Mouse (Mus musculus): ENCODE data around the gene Slc7a1. TPM values are rescaled to one million over a fixed set of nuclear protein-coding genes. Genes with fewer than 3 reads are reported as not detected.
"Not testable (repeated sequence)": the region's sequence is repeated elsewhere in the genome, so short reads cannot be mapped to it uniquely, and the experiment has no call there.

Gene Slc7a1
- polyA plus RNA-seq, 1 experiment from 2014 or later = 12.3 TPM

DNA sequence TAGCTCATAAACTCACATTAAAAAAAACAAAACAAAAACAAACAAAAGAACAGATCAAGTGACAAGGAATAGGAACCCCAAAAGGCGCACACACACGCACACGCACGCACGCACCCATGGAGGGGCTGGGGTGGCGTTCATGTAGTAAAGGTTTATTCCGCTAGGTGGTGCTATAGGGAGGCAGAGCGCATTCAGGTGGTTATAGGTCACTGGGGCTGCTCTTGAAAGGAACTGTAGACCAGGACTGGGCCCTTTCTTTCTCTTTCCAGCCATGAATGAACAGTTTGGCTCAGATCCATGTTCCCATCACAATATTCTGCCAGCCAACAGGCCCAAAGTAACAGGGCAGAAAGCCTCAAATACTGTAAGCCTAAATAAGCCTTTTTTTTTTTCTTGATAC is 53.2 kb downstream of the Slc7a1 start:
- no peaks in the 10 kb centered on the region; the same call in 1 of the 2 replicates for H3K36me3 ChIP-seq
- H3K9ac ChIP-seq = no peak overlapping the region
- no peak overlapping the region for H3K27ac ChIP-seq
- ATAC-seq (ENCODE audit: insufficient number of reproducible peaks, insufficient read depth, low FRiP score, low TSS enrichment, low read depth) = no peak
- H3K4me1 ChIP-seq = peaks cover 18% of the 10 kb centered on the region
- 79% methylated on average over 8 of the region's 8 CpGs for WGBS
- H3K27me3 ChIP-seq = no peaks in the 10 kb centered on the region
- H3K4me2 ChIP-seq = no peak overlapping the region
- H3K4me3 ChIP-seq = no peak overlapping the region
- no peaks in the 10 kb centered on the region for H3K9me3 ChIP-seq

DNA sequence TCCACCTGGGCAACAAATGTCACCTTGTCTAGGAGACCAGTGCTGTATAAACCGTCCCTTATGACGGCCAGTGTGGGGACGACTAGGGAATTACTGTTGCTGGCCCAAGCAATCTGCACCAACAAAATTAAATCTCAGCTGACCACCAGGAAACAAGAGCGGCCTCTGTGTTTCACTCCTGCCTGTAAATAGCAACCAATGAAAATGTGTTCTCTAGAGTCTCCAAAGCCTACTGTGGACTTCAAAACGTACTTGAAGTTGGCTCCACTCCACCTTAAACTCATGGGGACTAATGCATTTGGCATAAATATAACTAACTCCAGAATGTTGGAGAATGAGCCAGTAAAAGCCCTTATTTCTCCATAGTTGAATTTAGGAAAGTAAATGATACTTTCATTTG is 55.3 kb downstream of the Slc7a1 start:
- H3K9ac ChIP-seq = no peak overlapping the region
- no peaks in the 10 kb centered on the region for H3K9me3 ChIP-seq
- H3K4me1 ChIP-seq = peaks cover 10% of the 10 kb centered on the region
- no peak for ATAC-seq (ENCODE audit: insufficient number of reproducible peaks, insufficient read depth, low FRiP score, low TSS enrichment, low read depth)
- 69% methylated on average over 5 of the region's 5 CpGs for WGBS
- no peak overlapping the region for H3K4me2 ChIP-seq
- no peaks in the 10 kb centered on the region for H3K27me3 ChIP-seq
- H3K36me3 ChIP-seq = 0 out of 2 replicates have a peak, but pooled peaks cover 5% of the 10 kb centered on the region
- H3K4me3 ChIP-seq = no peak overlapping the region
- peak overlapping the region; percentile 5; the same call in 1 of the 2 replicates for H3K27ac ChIP-seq

DNA sequence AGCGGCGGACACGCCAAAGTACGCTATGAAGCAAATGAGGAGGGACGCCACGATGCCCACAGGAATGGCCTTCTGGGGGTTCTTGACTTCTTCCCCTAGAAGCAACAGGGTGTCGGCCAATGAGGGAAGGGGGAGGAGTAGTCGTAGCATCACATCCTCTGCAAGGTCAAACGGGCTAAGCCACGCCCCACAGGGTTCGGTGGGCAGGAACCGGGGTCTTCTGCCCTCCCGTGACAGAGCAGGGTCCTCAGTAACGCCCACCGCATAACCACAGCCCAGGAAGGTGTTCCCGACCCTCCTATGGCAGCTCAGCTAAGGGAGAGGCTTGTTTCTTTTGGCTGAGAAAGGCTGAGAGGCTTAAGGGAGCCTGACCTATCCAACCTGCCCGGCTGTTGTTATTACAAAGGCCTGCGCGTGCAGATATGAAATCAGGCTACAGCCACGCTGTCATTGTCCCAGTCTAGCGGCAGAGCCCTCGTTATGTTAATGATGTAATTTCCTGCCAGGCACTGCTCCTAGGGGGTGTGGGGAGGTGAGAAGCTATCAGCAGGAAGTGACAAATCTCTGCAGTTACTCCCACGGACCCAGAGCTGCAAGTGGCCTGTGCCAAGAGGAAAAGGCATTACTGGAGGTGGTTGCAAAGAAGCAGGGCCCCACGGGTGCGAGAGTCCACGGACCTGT is 57.5 kb downstream of the Slc7a1 start:
- Histone ChIP-seq H3K4me2 (peak overlapping the region; percentile 50), H3K4me1 (peaks cover 7% of the 10 kb centered on the region; the same call in 1 of the 2 replicates), H3K9ac (no peak overlapping the region), H3K27me3 (no peaks in the 10 kb centered on the region), H3K36me3 (0 out of 2 replicates have a peak, but pooled peaks cover 5% of the 10 kb centered on the region), H3K27ac (no peak overlapping the region; the same call in 1 of the 2 replicates), H3K4me3 (peak overlapping the region; percentile 18), H3K9me3 (no peaks in the 10 kb centered on the region)
- ATAC-seq (ENCODE audit: insufficient number of reproducible peaks, insufficient read depth, low FRiP score, low TSS enrichment, low read depth) = 0 out of 2 replicates have a peak, but pooled peaks have one; percentile 13
- WGBS = 42% methylated on average over 26 of the region's 26 CpGs

DNA sequence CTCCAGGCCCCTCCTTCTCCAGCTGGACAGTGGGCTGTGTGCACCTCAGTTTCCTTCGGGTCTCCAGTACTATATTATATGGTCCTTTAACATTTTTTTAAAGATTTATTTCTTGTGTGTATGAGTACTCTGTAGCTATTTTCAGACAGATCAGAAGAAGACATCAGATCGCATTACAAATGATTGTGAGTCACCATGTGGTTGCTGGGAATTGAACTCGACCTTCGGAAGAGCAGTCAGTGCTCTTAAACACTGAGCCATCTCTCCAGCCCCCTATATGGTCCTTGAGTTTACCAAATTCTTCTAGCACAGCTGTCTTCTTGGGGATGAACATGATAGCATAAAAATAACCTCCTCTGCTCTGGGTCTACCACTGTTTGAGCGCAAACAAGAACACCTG is 60.6 kb downstream of the Slc7a1 start:
- Histone ChIP-seq H3K4me2 (no peak overlapping the region), H3K9ac (no peak overlapping the region), H3K4me1 (peaks cover 7% of the 10 kb centered on the region; the same call in 1 of the 2 replicates), H3K4me3 (no peak overlapping the region), H3K36me3 (0 out of 2 replicates have a peak, but pooled peaks cover 16% of the 10 kb centered on the region), H3K9me3 (no peaks in the 10 kb centered on the region), H3K27ac (no peak overlapping the region), H3K27me3 (no peaks in the 10 kb centered on the region)
- no peak for ATAC-seq (ENCODE audit: insufficient number of reproducible peaks, insufficient read depth, low FRiP score, low TSS enrichment, low read depth)
- WGBS = 88% methylated on average over 5 of the region's 5 CpGs

DNA sequence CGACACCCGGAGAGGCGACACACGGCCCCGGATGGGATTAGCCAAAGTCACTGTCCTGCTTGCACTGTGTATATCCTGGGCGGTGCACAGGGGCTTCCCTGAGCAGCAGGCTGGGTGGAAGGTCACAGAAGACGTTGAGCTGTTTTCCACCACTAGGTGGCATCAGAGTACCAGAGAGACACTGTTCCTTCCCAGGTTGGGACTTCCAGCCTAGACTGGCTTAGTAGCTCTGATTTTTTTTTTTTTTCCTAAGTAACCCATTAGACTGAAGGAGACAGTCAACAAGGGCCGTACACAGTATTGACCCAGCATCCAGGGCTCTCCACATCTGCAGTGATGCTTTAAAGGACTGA is 67.1 kb downstream of the Slc7a1 start:
- no peaks in the 10 kb centered on the region for H3K9me3 ChIP-seq
- ATAC-seq (ENCODE audit: insufficient number of reproducible peaks, insufficient read depth, low FRiP score, low TSS enrichment, low read depth) = no peak
- H3K4me2 ChIP-seq = no peak overlapping the region
- H3K9ac ChIP-seq = no peak overlapping the region
- H3K27me3 ChIP-seq = no peaks in the 10 kb centered on the region
- H3K4me3 ChIP-seq = no peak overlapping the region
- H3K36me3 ChIP-seq = peaks cover 28% of the 10 kb centered on the region
- H3K4me1 ChIP-seq = peaks cover 10% of the 10 kb centered on the region
- 36% methylated on average over 8 of the region's 8 CpGs for WGBS
- no peak overlapping the region for H3K27ac ChIP-seq

DNA sequence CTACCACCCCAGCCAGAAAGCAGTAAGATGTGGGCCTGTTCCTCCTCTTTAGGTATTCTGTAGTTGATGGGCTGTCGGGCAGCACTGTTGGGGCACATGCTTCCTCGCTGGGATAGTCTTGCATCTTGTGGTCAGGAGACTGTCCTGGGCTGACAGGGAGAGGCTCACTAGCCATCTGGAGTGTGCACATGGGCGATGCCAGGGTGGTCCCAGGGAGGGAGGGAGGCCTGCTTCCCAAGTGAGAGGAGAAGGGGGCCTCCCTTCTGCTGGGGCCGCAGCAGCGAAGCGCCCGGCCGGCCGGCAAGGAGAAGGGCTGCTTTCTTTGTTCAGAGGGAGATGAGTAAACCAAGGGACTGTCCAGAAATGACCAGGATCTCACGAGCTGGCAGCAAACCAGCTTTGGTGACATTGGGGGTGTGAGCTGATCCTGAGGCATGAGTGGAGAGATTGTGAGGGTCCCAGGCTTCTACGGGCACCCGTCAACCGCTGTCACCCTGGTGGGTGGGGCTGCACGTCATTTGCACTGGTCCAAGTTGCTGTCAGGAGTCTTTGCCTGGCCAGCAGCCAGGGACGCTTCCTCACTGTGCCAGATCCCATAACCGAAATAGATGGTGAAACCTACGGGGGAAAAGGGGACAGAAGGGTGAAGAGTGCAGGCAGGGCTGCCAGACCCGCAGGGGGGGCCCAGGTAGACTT is 67.6 kb downstream of the Slc7a1 start:
- 87% methylated on average over 18 of the region's 18 CpGs for WGBS
- H3K27ac ChIP-seq = no peak overlapping the region
- no peak overlapping the region for H3K9ac ChIP-seq
- no peak overlapping the region for H3K4me2 ChIP-seq
- H3K27me3 ChIP-seq = no peaks in the 10 kb centered on the region
- H3K4me3 ChIP-seq = no peak overlapping the region
- no peaks in the 10 kb centered on the region for H3K9me3 ChIP-seq
- no peak for ATAC-seq (ENCODE audit: insufficient number of reproducible peaks, insufficient read depth, low FRiP score, low TSS enrichment, low read depth)
- H3K36me3 ChIP-seq = peaks cover 28% of the 10 kb centered on the region
- peaks cover 10% of the 10 kb centered on the region for H3K4me1 ChIP-seq

DNA sequence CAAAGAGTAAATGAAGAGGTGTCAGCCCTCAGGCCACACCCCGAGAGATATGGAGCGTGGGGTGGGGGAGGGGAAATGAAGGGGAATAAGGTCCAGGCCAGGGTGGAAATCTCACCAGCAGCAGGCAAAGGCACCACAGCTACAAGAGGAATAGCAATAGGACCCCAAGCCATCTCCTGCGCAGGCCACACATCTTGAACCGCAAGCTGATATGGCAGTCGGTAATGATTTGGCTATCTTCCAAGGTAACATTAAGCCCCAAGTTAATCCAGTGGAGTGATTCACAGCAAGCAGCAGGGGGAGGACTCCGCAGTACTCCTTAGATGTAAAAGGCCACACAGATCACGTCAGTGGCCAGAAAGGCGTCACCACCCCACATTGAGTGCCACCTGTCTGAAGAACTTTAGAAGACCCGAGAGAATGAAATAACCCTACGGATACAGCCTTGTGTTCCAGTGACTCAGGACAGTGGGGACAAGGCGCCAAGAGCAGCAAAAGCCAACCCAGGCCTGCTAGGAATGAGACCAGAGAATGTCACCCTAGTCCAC is 68.4 kb downstream of the Slc7a1 start:
- ATAC-seq (ENCODE audit: insufficient number of reproducible peaks, insufficient read depth, low FRiP score, low TSS enrichment, low read depth) = no peak
- H3K27ac ChIP-seq = no peak overlapping the region
- no peak overlapping the region for H3K4me3 ChIP-seq
- 72% methylated on average over 11 of the region's 11 CpGs for whole genome bisulfite sequencing
- H3K4me1 ChIP-seq = peaks cover 10% of the 10 kb centered on the region
- H3K36me3 ChIP-seq = peaks cover 25% of the 10 kb centered on the region
- H3K9me3 ChIP-seq = no peaks in the 10 kb centered on the region
- H3K4me2 ChIP-seq = no peak overlapping the region
- H3K9ac ChIP-seq = no peak overlapping the region
- H3K27me3 ChIP-seq = no peaks in the 10 kb centered on the region

DNA sequence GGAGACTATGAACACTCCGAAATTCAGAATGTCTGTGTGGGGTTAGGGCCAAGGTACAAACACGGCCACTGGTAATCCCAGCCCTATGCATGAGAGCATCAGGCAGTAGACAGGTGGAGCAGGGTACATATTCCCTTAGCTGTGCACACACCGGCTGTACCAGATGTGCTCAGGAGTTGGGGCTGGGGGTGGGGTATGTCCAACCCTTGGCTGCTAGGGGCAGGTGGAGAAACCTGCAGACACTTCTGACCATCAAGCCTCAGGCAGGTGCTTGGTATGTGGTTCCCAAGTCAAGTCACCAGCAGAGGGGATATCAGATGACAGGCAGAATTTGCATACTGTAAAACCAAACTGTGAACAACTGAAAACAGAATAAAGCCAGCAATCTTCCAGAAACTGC is 70.7 kb downstream of the Slc7a1 start:
- no peaks in the 10 kb centered on the region for H3K27me3 ChIP-seq
- H3K9ac ChIP-seq = no peak overlapping the region
- H3K4me3 ChIP-seq = no peak overlapping the region
- no peak overlapping the region for H3K4me2 ChIP-seq
- 88% methylated on average over 3 of the region's 3 CpGs for WGBS
- ATAC-seq (ENCODE audit: insufficient number of reproducible peaks, insufficient read depth, low FRiP score, low TSS enrichment, low read depth) = 0 out of 2 replicates have a peak, but pooled peaks have one; percentile 33
- peaks cover 17% of the 10 kb centered on the region for H3K36me3 ChIP-seq
- no peaks in the 10 kb centered on the region for H3K9me3 ChIP-seq
- H3K27ac ChIP-seq = no peak overlapping the region
- peaks cover 10% of the 10 kb centered on the region for H3K4me1 ChIP-seq

DNA sequence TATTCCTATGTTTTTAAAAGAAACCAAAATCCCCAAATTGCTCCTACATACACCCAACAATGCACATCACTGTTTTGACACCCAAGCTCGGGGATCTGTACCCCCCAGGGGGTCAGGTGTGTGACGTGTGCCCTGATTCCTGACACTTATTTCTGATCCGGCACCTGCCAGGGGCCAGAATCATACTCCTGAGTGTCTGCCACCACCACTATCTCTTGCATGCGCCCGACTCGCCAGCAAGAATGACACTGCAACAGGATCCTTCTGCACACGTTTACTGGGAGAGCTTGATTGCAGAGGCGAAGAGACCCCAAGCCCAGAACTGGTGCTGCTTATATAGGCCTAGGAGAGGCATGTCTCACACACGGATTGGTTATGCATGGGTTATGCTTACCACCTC is 73.4 kb downstream of the Slc7a1 start:
- not testable (repeated sequence) for H3K4me3 ChIP-seq; H3K4me1 ChIP-seq; ATAC-seq (ENCODE audit: insufficient number of reproducible peaks, insufficient read depth, low FRiP score, low TSS enrichment, low read depth); H3K9me3 ChIP-seq; H3K9ac ChIP-seq; H3K36me3 ChIP-seq; H3K27me3 ChIP-seq; H3K27ac ChIP-seq; H3K4me2 ChIP-seq
- WGBS = 92% methylated on average over 9 of the region's 9 CpGs

DNA sequence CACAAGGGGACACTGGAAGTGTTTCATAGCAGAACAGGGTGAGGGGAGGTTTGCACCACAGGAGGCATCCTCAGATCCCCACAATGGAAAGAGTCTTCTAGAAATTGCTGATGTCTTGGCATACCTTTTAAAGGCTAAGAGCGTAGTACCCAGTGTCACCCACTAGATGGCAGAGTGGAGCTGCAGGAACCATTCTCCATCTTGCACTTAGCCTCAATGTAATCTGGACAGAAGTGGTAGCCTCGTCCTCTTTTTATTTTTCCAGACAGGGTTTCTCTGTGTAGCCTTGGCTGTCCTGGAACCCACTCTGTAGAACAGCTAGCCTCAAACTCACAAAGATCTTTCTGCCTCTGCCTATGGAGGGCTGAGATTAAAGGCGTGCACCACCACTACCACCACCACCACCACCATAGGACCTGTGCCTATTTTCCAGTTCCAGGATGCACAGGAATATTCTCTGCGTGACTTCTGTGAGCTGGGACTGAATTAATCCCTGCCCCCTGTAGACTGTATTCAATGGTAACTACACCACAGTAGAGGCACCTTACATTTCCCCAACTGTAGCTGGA is 74.3 kb downstream of the Slc7a1 start:
- Histone ChIP-seq H3K4me2 (no peak overlapping the region), H3K9me3 (no peaks in the 10 kb centered on the region), H3K36me3 (no peaks in the 10 kb centered on the region), H3K27me3 (no peaks in the 10 kb centered on the region), H3K27ac (no peak overlapping the region), H3K9ac (no peak overlapping the region), H3K4me3 (no peak overlapping the region), H3K4me1 (no peaks in the 10 kb centered on the region)
- no peak for ATAC-seq (ENCODE audit: insufficient number of reproducible peaks, insufficient read depth, low FRiP score, low TSS enrichment, low read depth)
- 42% methylated on average over 4 of the region's 4 CpGs for WGBS

DNA sequence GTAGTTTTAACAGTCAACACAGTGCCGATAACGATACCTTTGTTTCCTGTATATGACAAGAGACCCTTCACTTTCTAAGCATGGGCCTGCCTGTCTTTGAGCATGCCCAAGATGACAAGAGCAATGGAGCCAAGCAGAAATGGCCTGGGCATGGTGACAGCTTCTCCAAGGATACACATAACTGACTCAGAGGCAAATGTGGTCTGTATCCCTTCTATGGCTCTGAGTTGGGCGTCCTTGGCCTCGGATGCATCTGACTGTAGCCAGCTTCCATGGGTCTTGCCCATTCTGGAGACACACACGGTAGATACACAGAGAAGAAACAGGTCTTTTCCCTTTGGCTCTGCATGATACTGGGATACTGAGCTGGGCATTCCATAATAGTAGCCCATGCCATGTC is 84.8 kb downstream of the Slc7a1 start:
- Histone ChIP-seq H3K4me1 (no peaks in the 10 kb centered on the region), H3K36me3 (no peaks in the 10 kb centered on the region), H3K27me3 (no peaks in the 10 kb centered on the region), H3K9me3 (no peaks in the 10 kb centered on the region), H3K9ac (no peak overlapping the region), H3K27ac (no peak overlapping the region), H3K4me2 (no peak overlapping the region), H3K4me3 (no peak overlapping the region)
- WGBS = 90% methylated on average over 5 of the region's 5 CpGs
- ATAC-seq (ENCODE audit: insufficient number of reproducible peaks, insufficient read depth, low FRiP score, low TSS enrichment, low read depth) = no peak

Measured in embryonic facial prominence, embryonic 13.5 days (tissue).